Mouse (Mus musculus) neural tube, embryonic 13.5 days (tissue): ENCODE measurements around the gene Myo3a. TPM values are rescaled to one million over a fixed set of nuclear protein-coding genes. Genes with fewer than 3 reads are reported as not detected.
A peak's percentile ranks its signal among the peaks of the same experiment; 100 is the strongest.

ENCODE experiments used
- ATAC-seq: fragments of 200-750 bp; cut with Nextera tagmentation; 2 replicates; pipeline ENCODE4 v1.8.0; 2017; ENCODE audit warnings: low read depth, mild to moderate bottlenecking, moderate TSS enrichment, moderate library complexity
- H3K27ac ChIP-seq: fragments of 300-500 bp; sonication (generic); replicated peaks from 2 replicates; pipeline ENCODE4 v1.5.1; 2015; ENCODE audit warnings: moderate library complexity, mild to moderate bottlenecking, inconsistent platforms
- H3K27me3 ChIP-seq: fragments of 300-500 bp; sonication (generic); 2 replicates; pipeline ENCODE4 v1.6.1; 2015; ENCODE audit warnings: mild to moderate bottlenecking, inconsistent platforms
- H3K36me3 ChIP-seq: fragments of 300-500 bp; sonication (generic); 2 replicates; pipeline ENCODE4 v1.6.1; 2015; ENCODE audit warnings: mild to moderate bottlenecking, inconsistent platforms
- H3K4me1 ChIP-seq: fragments of 300-500 bp; sonication (generic); replicated peaks from 2 replicates; pipeline ENCODE4 v1.6.1; 2015; ENCODE audit warnings: inconsistent platforms
- H3K4me2 ChIP-seq: fragments of 300-500 bp; sonication (generic); 2 replicates; pipeline ENCODE4 v1.6.1; 2015; ENCODE audit warnings: inconsistent platforms, mild to moderate bottlenecking, moderate library complexity
- H3K4me3 ChIP-seq: fragments of 300-500 bp; sonication (generic); 2 replicates; pipeline ENCODE4 v1.5.1; 2015; ENCODE audit warnings: mild to moderate bottlenecking, inconsistent platforms
- H3K9ac ChIP-seq: fragments of 300-500 bp; sonication (generic); 2 replicates; pipeline ENCODE4 v1.6.1; 2015; ENCODE audit warnings: moderate library complexity, mild to moderate bottlenecking, inconsistent platforms
- H3K9me3 ChIP-seq: fragments of 300-500 bp; sonication (generic); 2 replicates; pipeline ENCODE4 v1.6.1; 2016; ENCODE audit warnings: inconsistent platforms
- WGBS: fragments of 180-500 bp; shearing (Covaris S2); methylation state at CpG from one replicate; pipeline ENCODE4 v1.1.7; 2015; 5-methylcytosine and 5-hydroxymethylcytosine counted together
- polyA plus RNA-seq: library from polyadenylated mRNA; unstranded; fragments of >200 nt; fragmentation: Nextera tagmentation; extraction: Ambion mirVana; gene quantifications from 2 replicates; pipeline ENCODE4 v1.2.1, GENCODE M21; 2015

The Myo3a gene
- polyA plus RNA-seq, 1 experiment from 2014 or later = not detected

DNA sequence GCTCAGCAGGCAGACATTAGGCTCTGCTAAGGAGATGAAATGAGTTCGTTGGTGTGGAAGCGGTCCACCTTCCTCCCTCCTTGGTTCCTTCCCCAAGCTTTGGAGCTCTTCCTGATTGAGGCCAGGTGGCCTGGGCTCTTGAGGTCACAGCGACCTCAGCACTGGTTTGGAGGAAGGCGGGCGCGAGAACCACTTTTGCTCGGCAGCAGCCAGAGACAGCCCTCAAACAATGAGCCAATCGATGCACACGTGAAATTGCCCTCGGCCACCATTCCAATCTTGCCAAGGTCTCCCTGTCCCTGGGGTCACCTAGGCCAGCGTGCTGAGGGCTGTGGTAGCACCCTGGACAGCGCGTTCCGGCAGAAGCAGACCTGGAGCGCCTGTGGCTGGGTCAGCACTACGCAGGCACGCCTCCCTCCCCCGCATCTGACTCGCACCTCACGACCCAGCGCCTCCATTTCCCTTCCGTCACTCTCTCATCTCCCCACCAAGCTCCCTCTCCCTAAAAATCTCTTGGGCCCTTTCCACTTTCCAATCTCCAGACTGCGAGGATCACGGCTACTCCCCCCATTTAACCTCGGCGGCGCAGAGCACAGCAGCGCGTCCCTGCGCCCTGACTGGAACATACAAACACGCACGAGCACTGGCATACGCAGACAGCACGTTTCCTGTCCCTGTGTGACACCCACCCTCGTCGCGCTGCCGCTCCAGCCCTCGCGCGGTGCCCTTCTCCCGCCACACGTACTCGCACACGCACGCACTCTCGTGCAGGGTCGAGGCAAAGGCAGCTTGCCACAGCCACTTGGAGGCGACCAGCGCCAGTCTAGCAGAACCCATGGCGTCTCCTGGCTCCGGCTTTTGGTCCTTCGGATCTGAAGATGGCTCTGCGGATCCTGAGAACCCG is 394.8 kb downstream of the Myo3a start, which contains the start of gene Gad2:
Gene Gad2, plus strand, starts transcription at position 378 of the 904 bp plus-strand sequence.
- no peaks in the 10 kb centered on the region for H3K36me3 ChIP-seq
- peaks cover 94% of the 10 kb centered on the region for H3K27me3 ChIP-seq
- no peaks in the 10 kb centered on the region for H3K9me3 ChIP-seq
- WGBS = under 1% methylated on average over 55 of the region's 55 CpGs
- H3K9ac ChIP-seq = peak within 1 kb of the TSS; percentile 83
- H3K4me3 ChIP-seq = peak within 1 kb of the TSS; percentile 50
- peak within 1 kb of the TSS; percentile 56 for H3K4me2 ChIP-seq
- ATAC-seq = peak; percentile 78
- peak within 1 kb of the TSS; percentile 96 for H3K27ac ChIP-seq
- H3K4me1 ChIP-seq = peaks cover 46% of the 10 kb centered on the region

DNA sequence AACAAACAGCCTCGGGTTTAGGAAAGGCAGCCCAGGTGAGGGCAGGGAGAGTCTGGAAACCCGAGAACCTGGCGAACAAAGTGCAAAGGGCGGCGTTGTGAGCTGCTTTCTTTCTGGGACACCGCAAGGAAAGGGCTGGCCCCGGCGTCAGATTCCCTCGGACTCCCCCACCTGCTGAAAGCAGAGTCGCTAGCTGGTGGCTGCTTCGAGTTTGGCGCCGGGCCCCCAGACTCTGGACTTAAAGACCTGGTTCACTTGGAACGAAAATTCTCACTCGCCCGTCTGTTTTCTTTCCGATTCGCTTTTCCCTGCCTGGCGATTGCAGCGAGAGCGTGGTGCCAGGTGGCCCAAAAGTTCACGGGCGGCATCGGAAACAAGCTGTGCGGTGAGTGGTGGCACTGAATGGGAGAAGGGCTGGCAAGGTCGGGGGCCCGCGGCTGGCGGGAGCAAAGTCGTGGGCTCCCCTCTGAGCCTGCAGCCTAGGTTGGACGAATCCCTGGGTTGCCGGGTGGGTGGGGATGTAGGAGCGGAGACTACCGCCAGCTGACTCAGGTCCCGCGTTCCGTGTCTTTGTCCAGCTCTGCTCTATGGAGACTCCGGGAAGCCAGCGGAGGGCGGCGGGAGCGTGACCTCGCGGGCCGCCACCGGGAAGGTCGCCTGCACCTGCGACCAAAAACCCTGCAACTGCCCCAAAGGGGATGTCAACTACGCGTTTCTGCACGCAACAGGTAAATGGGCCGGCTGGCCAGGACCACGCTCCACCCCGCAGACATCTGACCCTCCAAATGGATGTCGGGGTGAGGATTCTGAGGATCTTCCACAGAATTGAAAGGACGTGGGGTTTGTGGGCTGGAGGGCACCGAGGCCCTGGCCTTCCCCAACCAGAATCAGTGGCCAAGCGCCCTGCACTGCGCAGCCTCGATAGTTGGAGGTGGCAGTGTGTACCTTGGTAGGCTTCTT is 396.1 kb downstream of the Myo3a start:
- Histone ChIP-seq H3K27ac (peak overlapping the region; percentile 96), H3K9me3 (no peaks in the 10 kb centered on the region), H3K27me3 (peaks cover 95% of the 10 kb centered on the region), H3K4me2 (peak overlapping the region; percentile 56), H3K9ac (peak overlapping the region; percentile 83), H3K4me3 (peak overlapping the region; percentile 50), H3K36me3 (no peaks in the 10 kb centered on the region), H3K4me1 (peaks cover 46% of the 10 kb centered on the region)
- ATAC-seq = no peak
- under 1% methylated on average over 60 of the region's 60 CpGs for WGBS

GRCm38 (mm10) chr2:22624188-22624975 is 397.1 kb downstream of the Myo3a start:
- Histone ChIP-seq H3K27ac (peak overlapping the region; percentile 96), H3K4me3 (peak overlapping the region; percentile 50), H3K4me1 (peaks cover 45% of the 10 kb centered on the region), H3K27me3 (peaks cover 90% of the 10 kb centered on the region), H3K4me2 (peak overlapping the region; percentile 56), H3K9me3 (no peaks in the 10 kb centered on the region), H3K36me3 (no peaks in the 10 kb centered on the region), H3K9ac (peak overlapping the region; percentile 83)
- 2% methylated on average over 27 of the region's 27 CpGs for WGBS
- ATAC-seq = no peak

GRCm38 (mm10) chr2:22625096-22625960 is 398.0 kb downstream of the Myo3a start:
- Histone ChIP-seq H3K4me3 (peak overlapping the region; percentile 50), H3K9ac (peak overlapping the region; percentile 83), H3K27me3 (peaks cover 82% of the 10 kb centered on the region), H3K9me3 (no peaks in the 10 kb centered on the region), H3K27ac (peak overlapping the region; percentile 96), H3K4me2 (peak overlapping the region; percentile 56), H3K4me1 (peaks cover 36% of the 10 kb centered on the region), H3K36me3 (no peaks in the 10 kb centered on the region)
- WGBS = 5% methylated on average over 16 of the region's 16 CpGs
- no peak for ATAC-seq

DNA sequence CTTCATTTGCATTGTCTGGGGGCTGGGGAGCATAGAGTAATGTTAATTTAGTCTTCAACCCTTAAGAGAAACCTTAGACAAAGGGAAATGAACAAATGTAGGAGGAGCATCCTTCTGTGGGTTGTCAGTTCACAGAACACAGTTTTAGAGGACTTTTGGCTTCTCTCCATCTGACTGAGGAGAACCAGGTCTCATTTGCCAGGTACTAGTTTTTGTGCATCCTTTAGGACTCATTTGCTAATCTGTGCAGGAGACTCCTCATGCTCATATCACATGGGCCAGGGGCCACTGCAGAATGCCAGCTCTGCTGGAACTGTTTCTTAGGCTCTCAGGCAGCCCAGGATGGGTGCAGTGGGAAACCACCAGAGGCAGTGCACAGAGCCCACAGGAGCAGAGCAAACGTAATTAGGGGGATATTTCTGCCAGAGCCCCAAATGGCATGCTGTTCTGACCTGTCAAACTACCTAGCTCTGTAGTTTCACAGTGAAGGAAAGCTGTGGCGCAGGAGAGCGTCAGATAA is 399.9 kb downstream of the Myo3a start:
- Histone ChIP-seq H3K9ac (peak overlapping the region; percentile 83), H3K27ac (peak overlapping the region; percentile 96), H3K4me1 (peaks cover 19% of the 10 kb centered on the region), H3K4me3 (peak overlapping the region; percentile 50), H3K4me2 (peak overlapping the region; percentile 56), H3K9me3 (no peaks in the 10 kb centered on the region), H3K36me3 (no peaks in the 10 kb centered on the region), H3K27me3 (peaks cover 67% of the 10 kb centered on the region)
- WGBS = 20% methylated on average over 3 of the region's 3 CpGs
- ATAC-seq = peak; percentile 64

GRCm38 (mm10) chr2:22627819-22628432 is 400.6 kb downstream of the Myo3a start:
- peak overlapping the region; percentile 56 for H3K4me2 ChIP-seq
- peak; percentile 79 for ATAC-seq
- no peaks in the 10 kb centered on the region for H3K9me3 ChIP-seq
- peak overlapping the region; percentile 83 for H3K9ac ChIP-seq
- H3K4me1 ChIP-seq = peaks cover 12% of the 10 kb centered on the region
- H3K4me3 ChIP-seq = peak overlapping the region; percentile 50
- no peaks in the 10 kb centered on the region for H3K36me3 ChIP-seq
- peak overlapping the region; percentile 96 for H3K27ac ChIP-seq
- 11% methylated on average over 5 of the region's 5 CpGs for WGBS
- H3K27me3 ChIP-seq = peaks cover 61% of the 10 kb centered on the region

GRCm38 (mm10) chr2:22634766-22635165 is 407.5 kb downstream of the Myo3a start:
- H3K4me3 ChIP-seq = no peak overlapping the region
- H3K4me1 ChIP-seq = no peaks in the 10 kb centered on the region
- WGBS = 49% methylated on average over 8 of the region's 8 CpGs
- H3K36me3 ChIP-seq = peaks cover 12% of the 10 kb centered on the region
- H3K4me2 ChIP-seq = no peak overlapping the region
- H3K9ac ChIP-seq = no peak overlapping the region
- no peak overlapping the region for H3K27ac ChIP-seq
- no peaks in the 10 kb centered on the region for H3K9me3 ChIP-seq
- 0 out of 2 replicates have a peak, but pooled peaks cover 3% of the 10 kb centered on the region for H3K27me3 ChIP-seq
- ATAC-seq = no peak

GRCm38 (mm10) chr2:22646134-22646533 is 418.8 kb downstream of the Myo3a start:
- H3K4me1 ChIP-seq = peaks cover 21% of the 10 kb centered on the region
- no peak overlapping the region for H3K27ac ChIP-seq
- H3K4me2 ChIP-seq = no peak overlapping the region
- no peaks in the 10 kb centered on the region for H3K9me3 ChIP-seq
- no peak for ATAC-seq
- H3K4me3 ChIP-seq = no peak overlapping the region
- no peaks in the 10 kb centered on the region for H3K27me3 ChIP-seq
- no peaks in the 10 kb centered on the region for H3K36me3 ChIP-seq
- H3K9ac ChIP-seq = no peak overlapping the region
- 32% methylated on average over 1 of the region's 1 CpGs for WGBS

DNA sequence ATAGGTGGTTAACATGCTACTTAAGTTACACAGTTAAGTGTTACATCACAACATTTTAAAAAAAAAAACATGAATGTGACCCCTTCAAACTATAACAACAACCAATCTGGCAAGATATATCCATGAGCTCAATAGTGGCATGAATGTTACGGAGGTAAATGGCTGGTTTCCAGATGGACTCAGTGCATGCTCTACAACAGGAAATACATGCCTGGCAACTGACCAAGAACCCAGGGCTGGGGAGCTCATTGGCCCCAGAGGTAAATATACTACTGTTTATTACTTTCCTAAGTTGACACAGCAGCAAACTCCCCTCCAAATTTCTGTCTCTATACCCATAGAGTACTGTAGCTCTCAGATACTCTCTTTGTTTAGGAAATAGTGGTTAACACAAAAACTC is 421.1 kb downstream of the Myo3a start:
- H3K4me3 ChIP-seq = no peak overlapping the region
- H3K4me1 ChIP-seq = peaks cover 16% of the 10 kb centered on the region
- H3K9ac ChIP-seq = no peak overlapping the region
- H3K27me3 ChIP-seq = no peaks in the 10 kb centered on the region
- no peak for ATAC-seq
- no peaks in the 10 kb centered on the region for H3K36me3 ChIP-seq
- H3K27ac ChIP-seq = no peak overlapping the region
- H3K9me3 ChIP-seq = no peaks in the 10 kb centered on the region
- H3K4me2 ChIP-seq = no peak overlapping the region
- WGBS = 76% methylated on average over 1 of the region's 1 CpGs

DNA sequence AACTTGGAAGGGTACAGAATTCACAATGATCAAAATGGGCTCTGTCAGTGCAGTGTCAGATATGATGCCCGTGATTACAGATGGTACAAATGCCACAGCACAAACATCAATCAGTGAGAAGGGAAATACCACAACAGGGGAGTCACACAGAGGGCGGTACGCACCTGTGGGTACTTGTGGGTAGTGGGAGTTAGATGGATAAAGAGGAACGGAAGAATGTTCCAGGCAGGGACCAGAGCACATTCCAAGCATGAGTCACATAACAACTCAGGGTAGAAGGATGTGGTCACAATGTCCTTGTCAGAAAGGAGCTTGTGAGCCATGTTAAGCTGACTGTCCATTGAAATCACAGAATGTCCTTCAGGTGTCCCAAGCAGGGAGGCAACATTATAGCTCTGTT is 424.5 kb downstream of the Myo3a start:
- Histone ChIP-seq H3K4me1 (no peaks in the 10 kb centered on the region), H3K36me3 (no peaks in the 10 kb centered on the region), H3K4me3 (no peak overlapping the region), H3K27me3 (no peaks in the 10 kb centered on the region), H3K27ac (no peak overlapping the region), H3K9me3 (no peaks in the 10 kb centered on the region), H3K4me2 (no peak overlapping the region), H3K9ac (no peak overlapping the region)
- ATAC-seq = no peak
- WGBS = 91% methylated on average over 4 of the region's 4 CpGs
